Mouse (Mus musculus): ENCODE results near the gene Pcdh7.

The Pcdh7 gene

GRCm38 (mm10) chr5:57907218-57907617 lies 189.5 kb downstream of the Pcdh7 start:
- DNase-seq (ENCODE audit: low spot score in 2 of 2), result no peak

GRCm38 (mm10) chr5:57921140-57921539 lies 203.4 kb downstream of the Pcdh7 start:
- DNase-seq (ENCODE audit: low spot score in 2 of 2), result no peak

- DNase-seq (ENCODE audit: low spot score in 2 of 2), result no peak
These were observed 213.6 kb downstream of the Pcdh7 start for GRCm38 (mm10) chr5:57931331-57931730.

- DNase-seq (ENCODE audit: low spot score in 2 of 2), result no peak
These were observed 214.0 kb downstream of the Pcdh7 start for GRCm38 (mm10) chr5:57931738-57932137.

DNA sequence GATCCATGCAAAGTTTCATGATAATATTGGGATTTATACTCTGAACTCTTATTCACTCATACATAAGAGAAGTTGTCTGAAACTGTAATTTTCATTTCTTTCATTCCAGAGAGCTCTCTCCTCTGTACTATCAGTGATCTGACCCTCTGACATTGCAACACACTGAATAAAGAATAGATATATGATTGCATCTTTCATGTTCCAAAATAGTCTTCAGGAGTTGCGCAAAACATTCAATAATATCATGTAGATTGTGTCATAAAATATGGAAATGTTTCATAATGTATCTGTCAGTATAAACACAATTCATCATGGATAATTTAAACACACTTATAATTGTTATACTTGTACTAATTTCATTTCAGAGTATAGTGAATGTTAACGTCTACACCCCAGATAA lies 216.9 kb downstream of the Pcdh7 start:
- DNase-seq (ENCODE audit: low spot score in 2 of 2), result no peak

GRCm38 (mm10) chr5:57940457-57940856 lies 222.7 kb downstream of the Pcdh7 start:
- no peak for DNase-seq (ENCODE audit: low spot score in 2 of 2)

DNA sequence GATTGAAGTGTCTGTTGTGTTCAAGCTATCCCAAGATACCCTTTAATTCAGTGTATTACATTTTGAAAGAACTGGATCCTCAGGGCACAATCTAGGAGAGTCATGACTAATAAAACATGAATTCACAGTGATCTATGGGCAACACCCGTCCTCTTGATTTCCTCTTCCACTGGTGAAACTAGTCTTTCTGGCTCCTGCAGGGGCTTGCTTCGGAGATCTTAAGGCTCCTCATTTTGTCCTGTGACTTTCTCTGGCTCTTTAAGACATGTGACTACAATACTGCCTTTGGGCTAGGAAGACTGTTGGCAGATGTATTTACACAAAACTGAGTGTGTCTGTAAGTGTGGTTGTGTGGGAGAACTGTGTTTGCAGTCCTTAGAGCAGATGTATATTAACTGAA lies 225.4 kb downstream of the Pcdh7 start:
- DNase-seq (ENCODE audit: low spot score in 2 of 2), result no peak

GRCm38 (mm10) chr5:57943611-57944010 lies 225.8 kb downstream of the Pcdh7 start:
- no peak for DNase-seq (ENCODE audit: low spot score in 2 of 2)

- DNase-seq (ENCODE audit: low spot score in 2 of 2), result no peak
These were observed 227.7 kb downstream of the Pcdh7 start for GRCm38 (mm10) chr5:57945419-57945818.

- no peak for DNase-seq (ENCODE audit: low spot score in 2 of 2)
These were observed 241.6 kb downstream of the Pcdh7 start for GRCm38 (mm10) chr5:57959317-57959716.

DNA sequence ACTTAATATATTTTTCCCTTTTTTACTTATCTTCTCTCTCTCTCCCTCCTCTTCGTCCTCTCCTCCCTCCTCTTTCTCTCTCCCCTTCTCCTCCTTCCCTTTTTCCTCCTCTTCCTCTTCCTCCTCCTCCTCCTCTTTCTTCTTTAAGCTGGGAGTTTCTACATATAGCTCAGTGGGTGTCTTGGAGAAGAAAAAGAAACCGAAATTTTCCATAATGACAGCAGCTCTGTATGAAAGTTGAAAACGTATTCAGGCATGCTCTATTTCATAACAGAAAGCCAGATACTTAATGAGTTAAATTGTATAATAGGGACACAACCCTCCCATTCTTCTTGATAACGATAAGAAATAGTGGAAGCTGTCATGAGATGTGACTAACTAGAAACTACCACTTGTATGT lies 246.0 kb downstream of the Pcdh7 start:
- no peak for DNase-seq (ENCODE audit: low spot score in 2 of 2)

- DNase-seq (ENCODE audit: low spot score in 2 of 2), result no peak
These were observed 246.4 kb downstream of the Pcdh7 start for GRCm38 (mm10) chr5:57964201-57964600.

DNA sequence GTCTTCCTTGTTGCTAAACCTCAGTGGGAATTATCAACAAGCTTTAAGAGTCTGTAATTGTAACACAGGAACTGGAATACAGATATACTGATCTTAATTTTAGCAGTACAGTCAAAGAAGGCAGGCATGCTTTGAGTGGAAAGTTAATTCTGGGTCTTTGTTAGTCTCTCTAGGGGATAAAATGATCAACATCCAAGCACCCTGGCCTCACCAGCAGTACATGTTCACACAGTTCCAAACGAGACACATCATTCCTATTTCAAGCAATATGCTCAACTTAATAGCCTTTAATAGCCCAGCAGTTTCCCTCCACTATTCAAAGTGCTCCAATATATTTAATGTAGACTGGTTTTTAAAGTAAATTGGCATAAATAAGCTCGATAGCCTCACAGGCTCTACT lies 275.8 kb downstream of the Pcdh7 start:
- no peak for DNase-seq (ENCODE audit: low spot score in 2 of 2)

- DNase-seq (ENCODE audit: low spot score in 2 of 2), result no peak
These were observed 303.6 kb downstream of the Pcdh7 start for GRCm38 (mm10) chr5:58021331-58021730.

DNA sequence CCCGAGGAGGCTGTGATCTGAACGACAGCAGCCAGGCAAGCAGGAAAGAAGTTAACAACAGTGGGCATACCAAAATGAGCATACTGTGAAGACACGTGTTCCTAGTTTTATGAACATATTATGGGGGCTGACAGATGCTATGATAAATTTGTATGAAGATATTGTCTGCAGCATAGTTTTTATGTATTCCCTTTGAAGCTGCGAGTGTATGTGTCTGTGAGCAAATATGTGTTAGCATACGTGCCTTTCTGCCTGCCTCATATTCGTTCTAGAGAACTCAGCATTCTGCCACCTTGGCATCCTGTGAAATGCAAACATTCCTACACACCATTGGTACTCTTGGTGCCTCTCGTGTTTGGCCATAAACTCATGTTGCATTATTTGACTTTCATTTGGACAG lies 307.4 kb downstream of the Pcdh7 start:
- DNase-seq (ENCODE audit: low spot score in 2 of 2), result no peak

DNA sequence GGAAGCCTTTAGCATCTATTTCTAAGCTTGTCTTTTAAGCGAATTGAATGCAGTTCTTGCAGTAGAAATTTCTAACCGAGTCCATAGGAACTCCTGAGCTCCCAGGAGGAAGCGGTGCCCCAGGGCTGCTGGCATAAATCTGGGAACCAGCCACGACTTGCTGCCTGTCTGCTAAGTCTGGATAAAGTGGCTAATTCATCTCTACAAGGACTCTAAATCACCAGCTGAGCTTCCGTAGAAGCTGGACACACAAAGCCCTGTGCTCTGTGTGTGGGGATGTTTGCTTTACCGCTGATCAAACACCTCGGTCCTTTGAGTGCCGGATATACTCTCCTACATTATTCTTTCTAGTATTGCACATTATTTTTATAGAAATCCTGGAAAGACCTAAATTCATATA lies 308.0 kb downstream of the Pcdh7 start:
- DNase-seq (ENCODE audit: low spot score in 2 of 2), result no peak

DNA sequence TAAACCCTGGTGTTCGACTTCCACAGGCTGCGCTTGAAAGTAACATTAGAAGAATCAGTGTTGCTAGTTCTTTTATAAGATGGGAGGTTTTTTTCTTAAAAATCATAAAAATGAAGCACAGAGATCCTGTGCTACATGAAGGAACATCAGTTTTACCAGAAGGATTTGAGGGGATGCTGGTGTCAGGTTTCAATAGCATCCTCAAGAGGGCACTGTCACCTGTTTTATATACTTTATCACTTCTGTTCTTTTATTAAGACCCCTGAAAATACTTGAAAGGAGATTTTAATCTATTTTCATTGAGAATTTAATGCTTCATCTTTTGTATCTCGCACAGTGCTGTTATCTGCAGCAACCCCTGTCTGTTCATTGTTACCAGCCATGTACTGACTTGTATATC lies 322.1 kb downstream of the Pcdh7 start:
- DNase-seq (ENCODE audit: low spot score in 2 of 2), result no peak

GRCm38 (mm10) chr5:58044216-58044615 lies 326.4 kb downstream of the Pcdh7 start:
- no peak for DNase-seq (ENCODE audit: low spot score in 2 of 2)

GRCm38 (mm10) chr5:58081054-58081453 lies 363.3 kb downstream of the Pcdh7 start:
- no peak for DNase-seq (ENCODE audit: low spot score in 2 of 2)

DNA sequence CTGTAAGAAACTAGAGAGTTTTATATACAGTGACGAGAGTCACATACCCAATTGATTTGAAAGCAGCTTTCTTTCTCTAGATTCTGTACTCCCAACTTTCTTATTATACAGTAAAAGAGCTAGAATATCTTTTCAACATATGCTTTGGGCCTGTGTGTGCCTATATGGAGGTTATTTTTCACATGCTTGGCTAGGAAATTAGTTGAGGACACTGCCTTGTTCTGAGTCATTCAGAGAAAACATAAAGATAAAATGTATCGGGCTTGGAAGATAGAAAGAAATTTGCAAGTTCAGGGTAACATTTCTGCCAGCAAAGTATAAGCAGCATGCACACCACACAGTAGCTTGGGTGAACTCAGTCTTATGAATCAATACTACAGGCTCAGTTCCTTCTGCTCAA lies 364.5 kb downstream of the Pcdh7 start:
- DNase-seq (ENCODE audit: low spot score in 2 of 2), result no peak

- DNase-seq (ENCODE audit: low spot score in 2 of 2), result no peak
These were observed 365.3 kb downstream of the Pcdh7 start for GRCm38 (mm10) chr5:58083056-58083455.

GRCm38 (mm10) chr5:58083972-58084371 lies 366.2 kb downstream of the Pcdh7 start:
- DNase-seq (ENCODE audit: low spot score in 2 of 2), result no peak

GRCm38 (mm10) chr5:58108665-58109364 lies 391.0 kb downstream of the Pcdh7 start:
- DNase-seq (ENCODE audit: low spot score in 2 of 2), result no peak

GRCm38 (mm10) chr5:58116096-58116495 lies 398.3 kb downstream of the Pcdh7 start:
- no peak for DNase-seq (ENCODE audit: low spot score in 2 of 2)
